In genomic region chr6:17925267-17925666, GRCm38 (mm10) we compare ENCODE assay signal across 9 mouse cellular contexts.
DNase-seq lines count a peak whose midpoint lies in the region; ATAC-seq and TF ChIP-seq lines count a peak whose summit lies in the region.
"Had no signal": no experiment of that assay in that cellular context is flagged by ENCODE, and none has a peak within 500 bp of the region (broad histone marks: within the 10 kb centered on the region; RNA-seq: fewer than 3 reads in every experiment).

No protein-coding gene starts in this region.

- peaks cover 16% of the 10 kb centered on the region; the same call in 1 of the 2 replicates for H3K36me3 ChIP-seq in midbrain, postnatal 0 days (ENCODE audit: insufficient read depth, low read length)
- peaks cover 27% of the 10 kb centered on the region for H3K36me3 ChIP-seq in midbrain, embryonic 13.5 days

- no peak overlapping the region for H3K9ac ChIP-seq in midbrain, postnatal 0 days (replicated peaks; ENCODE audit: low read length, poor library complexity, severe bottlenecking)
- no peak overlapping the region for H3K9ac ChIP-seq in midbrain, embryonic 13.5 days (replicated peaks)

- no peak for ATAC-seq in midbrain, postnatal 0 days (ENCODE audit: low FRiP score)
- ATAC-seq in midbrain, embryonic 13.5 days = no peak
- peak; percentile 74 for ATAC-seq in erythroblast, adult 5-6 weeks (replicated peaks; ENCODE audit: low FRiP score, poor library complexity, severe bottlenecking)

- no peak overlapping the region for H3K4me3 ChIP-seq in midbrain, postnatal 0 days (ENCODE audit: low read depth, low read length)
- no peak overlapping the region for H3K4me3 ChIP-seq in midbrain, embryonic 13.5 days (replicated peaks)

- no peak overlapping the region for H3K27ac ChIP-seq in midbrain, postnatal 0 days (ENCODE audit: low read depth, low read length)
- H3K27ac ChIP-seq in midbrain, embryonic 13.5 days = no peak overlapping the region
- H3K27ac ChIP-seq: macrophage had no signal

- peak; percentile 66 for TF ChIP-seq CTCF in midbrain, postnatal 0 days (IDR thresholded peaks at IDR 0.05)

- H3K9me3 ChIP-seq in midbrain, postnatal 0 days (ENCODE audit: low read length) = no peaks in the 10 kb centered on the region
- no peaks in the 10 kb centered on the region for H3K9me3 ChIP-seq in midbrain, embryonic 13.5 days

- WGBS in midbrain, postnatal 0 days = 50% methylated on average over 4 of the region's 4 CpGs
- WGBS in midbrain, embryonic 13.5 days = 44% methylated on average over 4 of the region's 4 CpGs

- no peaks in the 10 kb centered on the region for H3K4me1 ChIP-seq in midbrain, postnatal 0 days (ENCODE audit: insufficient read depth, low read length)
- peaks cover 13% of the 10 kb centered on the region for H3K4me1 ChIP-seq in midbrain, embryonic 13.5 days (replicated peaks)

- H3K27me3 ChIP-seq in midbrain, postnatal 0 days (ENCODE audit: insufficient read depth, low read length) = no peaks in the 10 kb centered on the region
- H3K27me3 ChIP-seq in midbrain, embryonic 13.5 days = no peaks in the 10 kb centered on the region

- peak; percentile 22 to 24 for DNase-seq in adrenal gland, postnatal 36 days
- DNase-seq in adrenal gland, adult 2 months = no peak
- DNase-seq in midbrain, postnatal 0 days (ENCODE audit: low spot score) = no peak
- DNase-seq in naive thymus-derived CD4-positive, alpha-beta T cell, adult 2 months (ENCODE audit: low read depth) = peak; percentile 7
- DNase-seq in adrenal gland, adult 18-20 months (ENCODE audit: low spot score in 2 of 2) = no peak
- DNase-seq in right cerebral cortex, postnatal 4 days = no peak

- no peak overlapping the region for H3K4me2 ChIP-seq in midbrain, postnatal 0 days (ENCODE audit: low read depth, low read length, poor library complexity, severe bottlenecking)
- no peak overlapping the region for H3K4me2 ChIP-seq in midbrain, embryonic 13.5 days (replicated peaks)

Comparison
In these comparisons a context has a peak if more than half of its experiments do, and no peak if none do; other contexts are left out.
1. DNase-seq: peak in adrenal gland, postnatal 36 days (2 of 2) and naive thymus-derived CD4-positive, alpha-beta T cell, adult 2 months (single experiment); none in adrenal gland, adult 2 months (single experiment), midbrain, postnatal 0 days (single experiment), adrenal gland, adult 18-20 months (0 of 2) and right cerebral cortex, postnatal 4 days (single experiment).